Mouse (Mus musculus) testis, adult 2 months (tissue): ENCODE data around the gene Cd80. TPM values are rescaled to one million over a fixed set of nuclear protein-coding genes. Genes with fewer than 3 reads are reported as not detected.

Source experiments
- H3K27ac ChIP-seq: fragments of 200-500 bp; 2 replicates; pipeline ENCODE4 v1.5.1; 2012; ENCODE audit warnings: low read depth, low read length; ENCODE audit not compliant: control insufficient read depth, insufficient read depth
- H3K27me3 ChIP-seq: fragments of 200-500 bp; 2 replicates; pipeline ENCODE4 v1.6.1; 2012; ENCODE audit warnings: mild to moderate bottlenecking, low read length, moderate library complexity; ENCODE audit not compliant: control insufficient read depth, insufficient read depth
- H3K36me3 ChIP-seq: fragments of 200-500 bp; 2 replicates; pipeline ENCODE4 v1.6.1; 2012; ENCODE audit warnings: mild to moderate bottlenecking, low read length; ENCODE audit not compliant: control insufficient read depth, insufficient read depth
- H3K4me1 ChIP-seq: fragments of 200-500 bp; 2 replicates; pipeline ENCODE4 v1.6.1; 2012; ENCODE audit warnings: low read length; ENCODE audit not compliant: control insufficient read depth, insufficient read depth
- H3K4me3 ChIP-seq: fragments of 200-500 bp; 2 replicates; pipeline ENCODE4 v1.5.1; 2012; ENCODE audit warnings: low read depth, mild to moderate bottlenecking, low read length, moderate library complexity, mixed read lengths; ENCODE audit not compliant: control insufficient read depth
- CTCF ChIP-seq: fragments of 200-500 bp; IDR thresholded peaks from 2 replicates; pipeline ENCODE4 v1.5.1; 2012; ENCODE audit warnings: low read depth, mild to moderate bottlenecking, inconsistent platforms, low read length, moderate library complexity; ENCODE audit not compliant: control insufficient read depth, insufficient read depth, insufficient replicate concordance
- POLR2A ChIP-seq: fragments of 200-500 bp; IDR thresholded peaks from 2 replicates; pipeline ENCODE4 v1.6.1; 2012; ENCODE audit warnings: low read depth, mild to moderate bottlenecking, inconsistent platforms, low read length, moderate library complexity; ENCODE audit not compliant: control insufficient read depth
- polyA plus RNA-seq: library from polyadenylated mRNA; depleted of rRNA; stranded (reverse); fragments of >200 nt; gene quantifications from 2 replicates; pipeline ENCODE4 v1.2.3, GENCODE M21; 2012

Cd80 gene
- polyA plus RNA-seq, 1 experiment = 0.10 TPM

DNA sequence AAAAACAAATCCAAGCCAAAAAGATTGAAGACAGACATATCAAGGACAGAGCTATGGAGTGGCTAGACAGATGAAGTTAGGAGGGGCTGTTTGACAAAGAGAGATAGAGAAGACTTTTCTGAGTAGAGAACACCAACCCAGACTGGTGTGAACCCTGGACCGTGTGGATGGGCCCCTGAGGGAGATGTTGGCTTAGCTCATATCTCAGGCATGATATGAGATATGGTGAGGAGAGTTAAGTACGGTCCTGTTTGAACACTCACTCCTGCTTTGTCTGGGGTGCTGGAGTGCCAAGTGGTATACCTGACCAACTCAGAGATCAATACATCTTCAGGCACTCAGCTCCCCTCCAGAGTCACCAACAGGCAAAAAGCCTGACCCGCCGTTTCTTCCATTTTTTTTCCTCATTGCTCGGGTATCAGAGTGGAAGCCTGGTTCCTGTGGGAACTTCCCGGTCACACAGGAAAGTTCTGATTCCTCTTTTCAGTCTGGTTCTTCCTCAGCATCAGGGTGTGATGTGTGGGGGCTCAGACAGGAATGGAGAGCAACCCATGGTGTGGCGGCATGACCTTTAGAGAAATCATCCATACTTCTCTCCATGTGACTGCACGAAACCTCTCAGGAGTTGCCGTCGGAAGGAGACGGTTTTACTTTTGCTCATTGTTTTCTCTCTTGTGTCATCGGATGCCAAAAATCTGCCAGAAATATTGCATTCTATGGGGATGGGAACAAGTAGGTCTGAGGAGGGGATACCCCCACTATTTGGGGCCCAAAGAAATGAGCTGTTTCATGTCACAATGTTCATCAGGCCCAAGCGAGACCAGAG is 11.9 kb downstream of the Cd80 start:
- no peaks in the 10 kb centered on the region for H3K27me3 ChIP-seq
- no peak overlapping the region for H3K4me3 ChIP-seq
- no peaks in the 10 kb centered on the region for H3K4me1 ChIP-seq
- H3K27ac ChIP-seq = no peak overlapping the region
- H3K36me3 ChIP-seq = no peaks in the 10 kb centered on the region
- no peak for TF ChIP-seq POLR2A
- no peak for TF ChIP-seq CTCF

DNA sequence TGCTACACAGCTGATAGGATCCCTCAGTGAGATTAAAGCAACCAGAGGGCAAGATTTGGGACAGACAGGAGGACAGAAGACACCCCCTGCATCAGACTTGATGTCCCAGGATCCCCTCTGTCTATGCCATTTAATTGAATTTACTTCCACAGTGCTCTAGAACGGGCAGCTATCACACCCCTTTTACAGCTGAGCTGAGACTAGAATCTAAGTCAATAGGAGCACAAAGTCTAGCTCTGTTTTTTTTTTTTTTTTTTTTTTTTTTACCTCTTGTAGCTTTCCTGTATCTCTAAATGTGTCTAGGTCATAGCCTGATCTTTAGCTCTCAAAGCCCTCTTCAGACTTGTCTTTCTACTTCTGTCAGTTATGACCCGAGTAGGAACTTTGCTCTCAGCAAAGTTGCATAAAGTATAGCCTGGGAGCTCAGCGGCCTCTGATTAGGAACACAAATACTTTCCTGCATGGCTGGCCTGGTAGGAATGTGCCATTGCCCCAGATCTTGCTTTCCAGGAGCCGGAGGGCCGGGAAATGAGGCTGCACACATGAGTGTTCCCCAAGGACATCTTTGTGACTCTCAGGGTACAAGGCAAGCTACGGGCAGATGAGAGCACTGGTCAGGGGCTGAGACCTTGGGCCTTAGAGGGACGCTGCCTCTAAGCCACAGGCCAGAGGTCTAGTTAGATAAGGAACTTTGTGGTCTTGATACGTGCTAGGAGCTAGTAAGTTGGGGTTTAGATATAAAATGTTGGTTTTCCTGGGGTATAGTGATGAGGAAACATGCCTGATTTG is 12.8 kb downstream of the Cd80 start:
- no peaks in the 10 kb centered on the region for H3K27me3 ChIP-seq
- no peak for TF ChIP-seq CTCF
- TF ChIP-seq POLR2A = no peak
- H3K27ac ChIP-seq = no peak overlapping the region
- H3K4me3 ChIP-seq = no peak overlapping the region
- H3K4me1 ChIP-seq = no peaks in the 10 kb centered on the region
- no peaks in the 10 kb centered on the region for H3K36me3 ChIP-seq

DNA sequence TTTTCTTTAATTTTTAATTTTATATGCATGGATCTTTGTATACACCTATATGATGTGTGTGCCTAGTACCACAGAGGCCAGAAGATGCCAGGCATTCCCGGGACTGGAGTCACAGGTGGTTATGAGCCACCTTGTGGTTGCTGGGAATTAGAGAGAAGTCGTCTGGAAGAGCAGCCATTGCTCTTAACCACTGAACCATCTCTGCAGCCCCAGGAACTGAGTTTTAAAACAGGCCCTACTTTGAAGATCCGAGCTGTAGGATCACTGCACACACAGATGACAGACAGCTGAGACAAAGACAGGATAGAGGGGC is 13.3 kb downstream of the Cd80 start:
- no peaks in the 10 kb centered on the region for H3K27me3 ChIP-seq
- H3K4me1 ChIP-seq = no peaks in the 10 kb centered on the region
- H3K36me3 ChIP-seq = no peaks in the 10 kb centered on the region
- no peak overlapping the region for H3K4me3 ChIP-seq
- H3K27ac ChIP-seq = no peak overlapping the region
- TF ChIP-seq POLR2A (no peak), CTCF (no peak)

DNA sequence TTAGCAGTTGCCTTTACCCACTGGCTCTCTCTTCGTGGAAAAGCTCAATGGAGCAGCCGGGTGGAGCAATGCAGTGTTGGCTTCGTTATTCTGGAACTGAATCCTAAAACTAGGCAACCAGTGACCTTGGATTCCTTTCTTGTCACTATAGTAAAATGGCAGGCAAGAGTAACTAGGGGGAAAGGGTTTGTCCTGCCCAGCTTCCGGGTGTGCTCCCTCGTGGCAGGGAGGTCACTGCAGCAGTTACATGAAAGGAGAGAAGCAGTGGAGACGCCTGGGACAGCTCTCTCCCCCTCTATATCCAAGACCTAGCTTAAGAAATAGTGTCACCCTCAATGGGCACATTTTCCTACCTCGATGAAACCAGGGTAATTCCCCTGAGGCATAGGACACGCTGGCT is 14.1 kb downstream of the Cd80 start:
- Histone ChIP-seq H3K27ac (no peak overlapping the region), H3K4me1 (no peaks in the 10 kb centered on the region), H3K27me3 (no peaks in the 10 kb centered on the region), H3K4me3 (no peak overlapping the region), H3K36me3 (no peaks in the 10 kb centered on the region)
- TF ChIP-seq POLR2A (no peak), CTCF (no peak)

DNA sequence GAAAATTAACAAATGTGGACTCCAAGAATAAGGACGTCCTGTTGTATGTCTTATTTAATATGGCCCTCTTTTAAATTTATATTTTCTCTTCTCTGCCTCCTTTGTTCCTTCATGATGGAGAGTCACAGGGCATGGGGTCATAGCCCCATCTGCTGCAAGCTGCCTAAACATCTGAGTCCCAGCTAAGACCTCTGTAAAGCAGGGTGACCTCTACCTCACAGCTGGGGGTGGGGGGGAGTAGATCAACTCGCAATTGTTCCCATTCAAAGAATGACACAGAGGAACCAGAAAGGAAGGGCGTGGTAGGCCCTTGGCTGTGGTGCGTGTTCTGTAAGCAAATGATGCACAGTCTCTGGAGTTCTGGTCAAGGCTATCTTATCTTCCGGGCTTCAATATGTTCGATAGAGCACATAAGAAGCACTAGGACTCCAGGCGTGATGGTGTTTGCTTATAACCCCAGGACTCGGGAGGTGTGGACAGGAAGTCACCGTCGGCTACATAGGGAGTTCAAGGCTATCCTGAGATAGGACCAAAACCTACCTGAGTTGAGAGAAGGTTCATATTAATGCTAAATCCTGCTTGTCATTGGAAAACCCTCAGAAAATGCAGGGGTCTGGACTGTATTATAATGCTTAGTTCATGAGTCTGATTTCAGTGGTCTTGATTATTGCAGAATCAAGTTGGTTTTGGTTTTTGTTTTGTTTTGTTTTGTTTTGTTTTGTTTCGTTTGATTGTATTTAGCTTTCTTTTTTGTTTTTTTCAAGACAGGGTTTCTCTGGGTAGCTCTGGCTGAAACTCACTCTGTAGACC is 16.5 kb downstream of the Cd80 start:
- no peak overlapping the region for H3K4me3 ChIP-seq
- H3K27ac ChIP-seq = no peak overlapping the region
- no peak for TF ChIP-seq CTCF
- TF ChIP-seq POLR2A = no peak
- H3K27me3 ChIP-seq = no peaks in the 10 kb centered on the region
- H3K36me3 ChIP-seq = no peaks in the 10 kb centered on the region
- H3K4me1 ChIP-seq = peaks cover 5% of the 10 kb centered on the region

DNA sequence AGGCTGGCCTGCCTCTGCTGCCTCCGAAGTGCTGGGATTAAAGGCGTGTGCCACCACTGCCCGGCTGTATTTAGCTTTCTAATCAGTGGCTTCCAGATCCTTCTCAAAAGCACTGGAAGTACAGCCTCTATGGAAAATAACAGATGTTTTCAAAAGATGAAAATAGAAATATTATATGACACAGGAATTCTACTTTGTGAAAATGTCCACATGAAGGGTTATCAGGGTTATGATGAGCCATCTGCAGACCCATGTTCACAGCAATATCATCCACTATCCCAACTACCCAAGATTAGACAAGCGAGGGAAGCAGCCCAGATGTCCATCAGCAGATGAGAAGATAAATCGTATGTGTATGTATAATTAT is 17.1 kb downstream of the Cd80 start:
- Histone ChIP-seq H3K27me3 (no peaks in the 10 kb centered on the region), H3K4me1 (peaks cover 11% of the 10 kb centered on the region), H3K36me3 (no peaks in the 10 kb centered on the region), H3K4me3 (no peak overlapping the region), H3K27ac (no peak overlapping the region)
- no peak for TF ChIP-seq POLR2A
- TF ChIP-seq CTCF = no peak

DNA sequence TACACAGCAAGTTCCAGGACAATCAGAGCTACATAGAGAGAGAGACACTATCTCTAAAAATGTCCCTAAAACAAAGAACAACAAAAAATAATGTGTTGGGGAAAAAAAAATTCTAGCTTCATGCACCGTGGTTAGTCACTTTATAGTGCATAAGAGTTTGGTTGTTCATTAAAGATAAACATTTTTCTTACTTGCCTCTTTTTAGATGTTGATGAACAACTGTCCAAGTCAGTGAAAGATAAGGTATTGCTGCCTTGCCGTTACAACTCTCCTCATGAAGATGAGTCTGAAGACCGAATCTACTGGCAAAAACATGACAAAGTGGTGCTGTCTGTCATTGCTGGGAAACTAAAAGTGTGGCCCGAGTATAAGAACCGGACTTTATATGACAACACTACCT is 18.3 kb downstream of the Cd80 start:
- Histone ChIP-seq H3K4me3 (no peak overlapping the region), H3K27me3 (no peaks in the 10 kb centered on the region), H3K36me3 (no peaks in the 10 kb centered on the region), H3K4me1 (peaks cover 11% of the 10 kb centered on the region), H3K27ac (no peak overlapping the region)
- TF ChIP-seq CTCF (no peak), POLR2A (no peak)
